Mouse (Mus musculus): Measurements from ENCODE around the gene Txlng.
"Not testable (repeated sequence)": the region's sequence is repeated elsewhere in the genome, so short reads cannot be mapped to it uniquely, and the experiment has no call there.

The Txlng gene

DNA sequence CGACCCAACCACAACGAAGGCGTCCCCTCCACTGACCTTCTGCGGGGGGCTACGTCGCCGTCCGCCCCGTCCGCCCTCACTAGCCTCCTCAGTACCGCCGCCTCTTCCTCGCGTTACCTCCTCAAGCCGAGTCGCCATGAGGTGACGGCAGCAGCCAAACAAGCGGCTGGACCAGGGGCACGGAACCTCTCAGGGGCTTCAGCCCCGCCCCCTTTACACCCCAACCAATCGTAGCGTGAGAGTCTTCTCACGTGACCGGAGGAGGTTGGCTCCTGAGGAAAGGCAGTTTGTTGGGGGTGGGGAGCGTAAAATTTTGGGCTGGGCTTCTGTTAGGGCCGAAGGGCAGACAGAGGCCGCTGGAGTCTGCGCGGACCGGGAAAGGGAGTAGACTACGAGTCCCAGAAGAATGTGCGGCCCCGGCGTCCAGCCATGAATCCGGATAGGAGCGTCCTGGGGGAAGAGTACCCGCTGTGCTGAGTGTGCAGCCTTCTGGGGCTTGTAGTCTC, at the start of gene Txlng:
TSS of gene Txlng (minus strand) at position 252 of the 506 bp plus-strand sequence.
- peak; percentile 98 for DNase-seq

DNA sequence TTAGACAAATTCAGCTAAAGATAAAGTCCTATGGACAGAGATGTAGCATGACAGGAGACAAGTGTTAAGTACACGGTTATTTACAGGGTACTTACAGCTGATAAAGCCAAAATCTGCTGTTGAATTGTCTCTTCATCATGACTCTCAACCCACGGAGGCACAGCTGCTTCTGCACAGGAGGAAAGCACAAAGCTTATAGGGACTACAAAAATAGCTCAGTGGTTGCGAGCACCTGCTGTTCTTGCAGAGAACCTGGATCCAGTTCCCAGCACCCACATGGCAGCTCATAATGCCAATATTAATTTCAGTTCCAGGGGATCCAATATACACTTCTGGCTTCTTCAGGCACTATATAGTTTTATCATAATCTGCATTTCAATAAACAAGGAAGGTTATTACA, 49.0 kb upstream of the Txlng start:
- no peak for DNase-seq

DNA sequence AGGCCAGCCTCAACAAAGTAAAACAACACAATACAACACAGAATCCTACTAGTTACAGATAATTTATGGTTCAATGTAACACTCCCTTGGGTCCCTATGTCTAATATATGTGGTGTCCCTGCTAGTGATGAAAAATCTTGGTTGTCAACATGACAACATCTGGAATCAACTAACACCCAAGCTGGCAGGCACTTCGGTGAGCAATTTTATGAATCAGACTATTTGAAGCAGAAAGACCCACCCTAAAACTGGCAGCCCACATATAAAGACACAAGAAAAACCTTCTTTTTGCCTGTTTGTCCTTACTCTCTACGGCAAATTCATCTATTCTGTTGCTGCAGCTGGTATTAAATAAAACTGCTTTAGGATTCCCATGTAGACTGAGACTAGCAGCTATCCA, 44.5 kb upstream of the Txlng start:
- no peak for DNase-seq

DNA sequence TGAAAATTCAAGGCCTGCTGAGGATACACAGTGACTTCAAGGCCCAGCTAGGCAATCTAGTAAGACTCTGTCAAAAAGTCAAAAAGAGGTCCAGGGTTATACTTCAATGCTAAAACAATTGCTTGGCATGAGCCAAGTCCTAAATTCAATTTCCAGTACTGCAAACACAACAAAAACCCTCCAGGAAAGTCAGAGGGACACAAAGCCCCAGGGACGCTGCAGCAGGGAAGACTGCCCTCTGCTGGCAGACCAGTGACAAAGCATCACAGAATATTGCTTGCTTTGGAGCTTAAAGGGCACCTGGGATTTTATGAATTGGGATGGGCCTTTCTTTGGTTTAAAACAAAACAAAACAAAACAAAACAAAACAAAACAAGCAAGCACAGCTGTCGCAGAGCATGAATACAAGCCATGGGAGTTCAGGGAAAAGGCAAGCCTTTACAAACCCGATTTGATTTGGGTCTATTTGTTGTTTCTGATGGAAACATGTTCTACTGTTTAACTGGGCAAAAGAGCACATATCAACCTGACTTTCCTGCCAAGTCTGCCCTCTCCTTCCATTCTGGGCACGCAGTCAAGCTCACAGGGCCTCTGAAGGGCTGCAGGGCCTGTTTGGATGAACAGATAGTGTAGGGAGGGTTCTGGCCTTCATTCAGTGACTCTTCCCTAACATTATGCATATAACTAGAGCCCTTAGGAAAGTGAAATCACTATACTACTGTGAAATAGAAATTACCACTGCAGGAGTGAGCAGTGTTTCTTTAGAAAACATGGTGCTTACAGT, 42.7 kb upstream of the Txlng start:
- no peak for DNase-seq

DNA sequence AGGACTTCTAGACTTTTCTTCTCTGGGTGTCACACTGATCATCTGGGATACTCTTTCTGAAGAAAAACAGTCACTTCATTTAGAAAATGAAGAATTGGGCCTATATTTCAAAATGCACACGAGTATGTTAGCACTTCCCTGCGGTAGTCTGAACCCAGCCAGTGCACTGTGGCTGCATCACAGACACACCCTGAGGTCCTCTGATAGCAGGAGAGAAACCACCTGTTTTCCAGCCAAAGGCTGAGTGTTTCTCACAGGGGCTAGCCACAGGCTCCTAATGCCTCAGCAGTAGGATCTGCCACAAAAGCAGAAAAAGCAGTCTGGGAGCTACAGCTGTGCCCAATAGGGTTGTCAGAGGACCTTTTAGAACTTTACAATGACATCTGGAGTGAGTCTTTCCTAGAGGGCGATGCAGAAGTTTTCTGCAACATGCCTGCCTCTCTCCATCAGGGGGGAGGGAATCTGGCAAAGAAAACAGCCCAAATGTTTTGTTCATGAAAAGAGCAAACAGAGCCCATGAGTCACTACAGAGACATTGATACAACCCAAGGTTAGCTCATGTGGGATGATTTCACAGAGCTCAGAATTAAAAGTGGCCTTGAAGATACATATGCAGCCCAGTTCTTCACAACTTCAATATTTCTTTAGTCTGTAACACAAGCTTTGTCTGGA, 39.2 kb upstream of the Txlng start:
- DNase-seq, result no peak

DNA sequence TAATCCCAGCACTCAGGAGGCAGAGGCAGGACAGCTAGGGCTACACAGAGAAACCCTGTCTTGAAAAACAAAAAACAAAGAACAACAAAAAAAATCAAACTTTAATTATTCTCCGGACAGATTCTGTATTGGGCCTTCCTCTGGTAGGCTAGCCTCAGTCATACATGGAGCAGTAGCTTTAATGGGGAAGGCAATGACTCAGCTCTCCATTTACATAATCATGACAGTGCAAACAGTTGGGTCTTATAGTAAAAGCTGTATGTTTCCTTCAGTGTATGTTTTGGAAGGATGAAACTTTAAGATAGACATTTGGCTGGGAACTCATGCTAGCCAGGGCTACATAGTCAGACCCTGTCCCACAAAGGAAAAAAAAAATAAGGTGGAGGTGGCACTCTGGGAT, 19.4 kb upstream of the Txlng start:
- no peak for DNase-seq

DNA sequence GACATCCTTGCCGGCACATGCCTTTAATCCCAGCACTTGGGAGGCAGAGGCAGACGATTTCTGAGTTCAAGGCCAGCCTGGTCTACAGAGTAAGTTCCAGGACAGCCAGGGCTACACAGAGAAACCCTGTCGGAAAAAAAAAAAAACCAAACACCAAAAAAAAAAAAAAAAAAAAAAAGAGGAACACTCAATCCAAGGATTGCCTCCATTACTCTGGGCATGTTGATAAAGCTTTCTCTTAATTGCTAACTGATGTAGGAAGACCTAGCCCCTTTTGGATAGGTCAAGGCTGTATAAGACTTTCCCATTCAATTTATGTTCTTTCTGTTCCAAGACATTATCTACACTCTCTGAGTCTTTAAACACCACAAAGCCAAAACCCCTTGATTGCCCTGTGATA, 16.3 kb upstream of the Txlng start:
- no peak for DNase-seq

DNA sequence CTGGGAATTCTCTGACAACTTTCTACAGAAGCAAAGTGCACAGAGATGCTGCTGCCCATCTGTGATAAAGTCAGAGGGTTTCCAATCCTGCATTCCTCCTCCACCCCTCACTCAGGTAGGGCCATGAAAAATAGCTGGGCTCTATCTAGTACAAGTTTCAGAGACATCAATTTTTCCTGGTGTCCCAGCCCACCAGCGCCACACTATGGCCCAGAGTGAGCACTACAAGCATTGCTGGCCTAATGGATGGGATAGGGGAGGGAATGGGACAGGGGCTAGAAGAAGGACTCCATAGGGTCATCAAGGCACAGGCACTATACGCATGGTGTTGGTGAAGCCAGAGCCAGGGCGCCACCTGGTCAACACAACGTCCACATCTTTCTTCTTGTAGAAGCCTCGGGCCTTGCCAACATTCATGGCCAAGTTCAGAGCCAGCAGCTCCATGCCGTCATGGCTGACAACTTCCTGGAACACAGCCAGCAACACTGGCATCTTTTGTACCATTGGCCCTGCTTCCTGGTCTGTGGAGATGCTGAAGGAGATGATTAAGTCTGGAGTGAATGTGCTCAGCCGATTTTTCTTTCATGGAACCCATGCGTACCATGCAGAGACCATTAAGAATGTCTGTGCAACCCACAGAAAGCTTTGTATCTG, 15.3 kb upstream of the Txlng start:
- no peak for DNase-seq

DNA sequence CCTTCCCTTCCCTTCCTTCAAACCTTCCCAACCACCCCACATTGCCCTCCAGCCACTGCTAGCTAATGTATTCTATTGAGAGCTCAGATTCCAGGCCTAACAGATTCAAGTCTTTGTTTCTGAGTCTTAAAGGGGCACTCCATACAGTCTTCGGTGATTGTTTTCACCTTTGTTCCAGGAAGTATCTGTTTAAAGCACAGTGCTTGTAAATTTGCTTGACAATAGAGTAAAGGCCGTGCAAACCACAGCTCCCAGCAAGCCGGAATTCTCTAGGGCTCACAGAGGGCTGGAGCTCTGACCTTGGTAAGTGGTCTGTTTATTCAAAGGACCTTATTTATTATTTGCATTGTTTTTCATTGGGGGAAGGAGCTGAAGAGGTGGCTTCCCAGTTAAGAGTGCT, 2.8 kb upstream of the Txlng start:
- no peak for DNase-seq

DNA sequence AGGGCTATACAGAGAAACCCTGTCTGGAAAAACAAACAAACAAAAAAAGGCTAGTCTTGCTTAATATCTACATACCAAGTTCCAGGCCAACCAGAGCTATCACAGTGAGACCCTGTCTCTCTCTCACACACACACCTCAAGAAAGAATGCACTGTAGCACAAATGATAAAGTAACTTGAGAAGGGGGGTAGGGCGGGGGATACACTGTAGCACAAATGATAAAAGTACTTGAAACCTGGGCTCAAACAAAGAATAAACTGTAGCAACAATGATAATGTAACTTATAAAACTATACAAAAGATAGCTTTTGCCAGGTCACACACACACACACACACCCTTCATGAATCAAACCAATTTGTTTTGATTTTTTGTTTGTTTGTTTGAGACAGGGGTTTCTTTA, 2.3 kb upstream of the Txlng start:
- DNase-seq, result no peak

DNA sequence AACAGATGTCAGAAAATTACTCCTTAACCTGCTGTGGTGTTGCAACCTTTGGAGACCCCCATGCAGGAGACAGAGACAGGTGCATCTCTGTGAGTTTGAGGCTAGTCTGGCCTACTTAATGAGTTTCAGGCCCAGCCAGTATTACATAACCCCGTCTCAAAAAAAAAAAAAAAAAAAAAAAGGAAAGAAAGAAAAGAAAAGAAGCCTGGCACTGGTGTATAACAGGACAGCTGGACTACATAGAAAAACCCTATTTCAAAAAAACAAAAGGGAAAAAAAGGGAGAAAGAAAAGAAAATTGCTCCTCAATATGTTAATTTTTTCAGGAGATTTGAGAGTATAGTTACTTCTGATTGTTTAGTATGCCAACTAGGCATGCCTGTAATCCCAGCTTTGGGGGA, 1.8 kb upstream of the Txlng start:
- DNase-seq, result no peak

DNA sequence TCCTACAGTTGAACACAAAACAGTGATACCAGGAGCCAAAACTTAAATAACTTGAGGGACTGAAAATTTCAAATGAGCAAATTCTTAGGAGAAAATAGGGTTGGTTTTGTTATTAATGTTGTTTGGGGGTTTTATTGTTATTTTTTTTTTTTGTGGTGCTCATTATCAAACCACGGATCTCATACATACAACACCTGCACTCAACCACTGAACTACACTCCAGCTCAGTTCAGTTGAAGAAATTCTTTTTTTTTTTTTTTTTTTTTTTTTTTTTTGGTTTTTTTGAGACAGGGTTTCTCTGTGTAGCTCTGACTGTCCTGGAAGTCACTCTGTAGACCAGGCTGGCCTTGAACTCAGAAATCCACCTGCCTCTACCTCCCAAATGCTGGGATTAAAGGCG, 1.1 kb upstream of the Txlng start:
- not testable (repeated sequence) for DNase-seq

DNA sequence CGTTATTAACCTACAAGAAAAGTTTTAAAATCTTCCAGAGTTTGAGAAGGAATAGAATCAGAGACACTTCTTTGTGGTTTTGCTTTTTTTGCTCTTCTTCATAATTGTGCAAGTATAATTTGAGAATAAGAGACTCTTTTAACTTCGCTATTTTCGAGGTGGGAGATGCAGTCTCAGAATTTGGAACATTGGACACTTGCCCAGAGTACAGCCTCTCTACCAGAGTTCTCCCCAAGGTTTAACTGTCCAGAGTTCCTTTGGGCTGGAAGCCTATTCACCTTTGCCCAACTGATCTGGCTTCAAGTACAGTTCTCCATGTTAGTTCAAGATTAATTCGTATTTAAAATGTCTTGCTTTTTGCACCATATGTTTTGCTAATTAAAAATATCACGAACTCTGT, 487 bp upstream of the Txlng start:
- no peak for DNase-seq

DNA sequence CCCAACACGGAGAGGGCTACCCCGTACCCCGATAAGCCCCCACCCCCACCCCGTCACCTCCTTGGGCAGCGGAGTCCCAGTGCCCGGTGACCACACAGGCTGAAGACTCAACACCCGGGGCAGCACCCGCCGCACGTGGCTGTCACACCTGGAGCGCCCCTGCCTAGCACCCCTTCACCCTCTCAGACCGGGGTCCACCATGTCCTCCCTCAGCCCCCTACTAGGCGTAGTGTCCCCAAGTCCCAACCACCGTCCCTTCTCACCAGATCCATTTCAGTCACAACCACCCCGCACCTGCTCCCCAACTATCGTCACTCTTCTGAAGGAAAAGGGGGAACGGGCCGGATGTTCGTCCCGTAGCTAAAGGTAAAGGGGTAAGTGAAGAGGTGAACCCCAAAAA, 471 bp downstream of the Txlng start:
- no peak for DNase-seq

DNA sequence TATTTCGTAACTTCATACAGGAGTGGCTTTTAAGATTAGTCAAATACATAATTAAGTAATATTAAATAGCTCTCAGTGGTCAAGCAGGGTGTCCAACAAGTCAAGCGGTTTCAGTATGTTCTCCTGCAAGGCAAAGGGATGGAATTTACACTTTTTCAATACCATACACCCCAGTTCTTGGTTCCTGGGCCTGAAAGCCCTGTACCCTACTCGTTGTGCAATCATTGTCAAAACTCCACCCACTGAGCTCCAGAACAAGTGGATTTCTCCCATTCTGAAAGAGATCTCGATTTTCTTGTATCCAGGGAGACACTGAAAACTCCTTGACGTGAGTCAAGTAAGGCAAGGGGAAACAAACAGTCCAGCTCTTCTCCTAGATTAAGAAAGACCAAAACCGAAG, 1.2 kb downstream of the Txlng start:
- DNase-seq, result no peak

DNA sequence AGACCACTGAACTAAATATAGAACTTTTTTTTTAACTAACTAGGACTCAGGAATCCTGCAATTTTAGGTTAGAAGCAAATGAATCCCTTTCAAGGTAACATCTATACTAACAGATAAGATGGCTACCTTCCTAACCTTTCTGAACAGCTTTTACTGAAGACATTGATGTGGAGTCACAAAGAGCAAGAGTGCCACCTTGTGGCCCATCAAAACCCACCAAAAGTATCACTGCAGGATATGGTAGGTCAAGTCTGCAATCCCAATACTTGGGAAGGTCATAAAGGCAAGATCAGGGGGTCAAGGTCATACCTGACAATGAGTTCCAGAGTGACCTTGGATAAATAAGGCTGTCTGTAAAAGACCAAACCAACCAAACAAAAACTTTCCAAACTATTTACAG, 28.9 kb downstream of the Txlng start:
- DNase-seq, result peak; percentile 6

DNA sequence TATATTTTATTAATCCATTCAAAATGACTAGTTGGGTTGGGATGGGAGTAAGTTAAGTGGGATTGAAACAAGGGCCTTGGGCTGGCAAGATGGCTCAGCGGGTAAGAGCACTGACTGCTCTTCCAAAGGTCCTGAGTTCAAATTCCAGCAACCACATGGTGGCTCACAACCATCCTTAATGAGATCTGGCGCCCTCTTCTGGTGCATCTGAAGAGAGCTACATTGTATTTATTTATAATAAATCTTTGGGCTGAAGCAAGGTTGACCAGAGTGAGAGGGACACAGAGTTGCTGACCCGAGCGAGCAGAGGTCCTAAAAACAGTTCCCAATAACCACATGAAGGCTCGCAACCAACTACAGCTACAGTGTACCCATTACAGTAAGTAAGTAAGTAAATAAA, 37.9 kb downstream of the Txlng start:
- not testable (repeated sequence) for DNase-seq

DNA sequence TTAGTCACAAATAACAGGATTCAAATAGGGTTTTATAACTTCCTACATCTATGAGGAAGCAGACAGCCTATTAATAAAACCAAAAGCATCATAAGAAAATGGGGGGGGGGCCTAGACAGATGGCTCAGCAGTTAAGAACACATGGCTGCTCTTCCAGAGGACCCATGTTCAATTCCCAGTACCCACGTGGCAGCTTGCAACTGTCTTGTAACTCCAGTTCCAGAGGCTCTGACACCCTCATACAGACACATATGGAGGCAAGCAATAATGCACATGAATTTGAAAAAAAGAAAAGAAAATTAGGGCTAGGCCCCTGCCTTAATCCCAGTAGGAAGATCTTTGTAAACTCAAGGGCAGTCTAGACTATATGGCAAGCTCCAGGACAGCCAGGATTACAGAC, 40.9 kb downstream of the Txlng start:
- no peak for DNase-seq

DNA sequence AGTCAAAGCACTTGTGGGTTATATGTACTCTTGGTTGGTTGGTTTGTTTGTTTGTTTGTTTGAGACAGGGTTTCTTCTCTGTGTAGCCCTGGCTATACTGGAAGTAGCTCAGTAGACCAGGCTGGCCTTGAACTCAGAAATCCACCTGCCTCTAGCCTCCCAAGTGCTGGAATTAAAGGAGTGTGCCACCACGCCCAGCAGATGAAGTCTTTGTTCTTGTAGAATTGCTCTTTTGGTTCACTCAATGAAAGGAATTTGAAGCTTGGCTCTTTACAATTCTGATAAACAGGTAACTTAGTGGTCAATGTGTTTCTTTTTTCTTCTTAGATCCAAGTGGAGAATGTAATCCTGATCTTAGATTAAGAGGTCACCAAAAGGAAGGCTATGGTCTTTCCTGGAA, 58.5 kb downstream of the Txlng start:
- no peak for DNase-seq

DNA sequence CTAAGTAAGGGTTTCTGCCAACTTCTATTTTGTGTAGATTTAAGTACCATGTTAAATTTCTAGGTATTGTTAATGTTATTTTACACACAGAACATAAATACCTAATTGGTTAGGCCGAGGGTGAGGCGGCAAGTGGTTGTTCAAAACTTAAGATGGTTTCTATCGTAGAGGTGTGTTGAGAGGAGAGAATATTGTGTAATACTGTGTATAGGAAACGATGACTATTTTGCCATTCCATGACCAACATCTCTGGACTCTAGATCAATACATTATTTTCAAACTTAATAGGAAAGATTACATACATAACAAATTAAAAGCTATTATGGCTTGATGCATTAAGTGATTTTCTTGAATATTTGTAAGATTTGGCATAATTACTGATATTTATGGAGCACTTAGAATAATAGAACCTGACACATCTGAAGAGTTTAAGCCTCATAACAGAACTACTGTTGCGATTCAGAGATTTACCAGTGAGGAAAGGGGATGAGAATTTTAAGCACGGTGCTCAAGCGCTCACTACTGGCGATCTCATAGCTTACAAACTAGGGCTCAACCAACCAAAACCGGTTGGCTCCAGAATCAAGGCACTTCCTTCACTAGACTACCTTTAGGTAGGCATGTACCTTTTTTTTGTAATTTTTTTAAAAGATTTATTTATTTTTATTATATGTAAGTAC, 67.4 kb downstream of the Txlng start:
- DNase-seq, result no peak

DNA sequence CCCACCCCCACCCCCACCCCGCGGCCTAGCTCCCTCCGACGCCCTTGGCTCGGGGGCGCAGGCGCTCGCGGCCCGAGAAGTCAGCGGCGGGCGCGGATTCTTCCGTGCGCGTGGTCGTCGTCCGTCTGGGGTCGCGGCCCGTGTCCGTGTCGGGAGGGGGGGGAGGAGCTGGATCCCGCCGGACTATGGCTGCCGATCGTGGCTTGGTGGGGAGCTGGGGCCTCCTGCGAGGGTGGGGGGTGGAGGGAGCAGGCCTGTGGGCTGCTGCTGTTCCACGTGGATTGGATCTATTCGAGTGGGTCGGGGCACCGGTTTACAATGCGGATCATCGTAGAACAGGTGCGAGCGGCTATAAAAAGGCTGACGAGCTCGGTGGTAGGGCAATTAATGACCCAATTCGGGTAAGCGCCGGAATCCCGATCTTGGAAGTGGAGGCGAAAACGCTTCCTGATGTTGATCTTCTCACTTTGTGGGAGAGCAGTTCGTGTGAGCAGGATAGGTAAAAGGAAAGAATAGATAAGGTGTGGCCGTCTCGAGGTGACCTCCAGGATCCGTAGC, 68.2 kb downstream of the Txlng start:
- DNase-seq, result peak; percentile 9

DNA sequence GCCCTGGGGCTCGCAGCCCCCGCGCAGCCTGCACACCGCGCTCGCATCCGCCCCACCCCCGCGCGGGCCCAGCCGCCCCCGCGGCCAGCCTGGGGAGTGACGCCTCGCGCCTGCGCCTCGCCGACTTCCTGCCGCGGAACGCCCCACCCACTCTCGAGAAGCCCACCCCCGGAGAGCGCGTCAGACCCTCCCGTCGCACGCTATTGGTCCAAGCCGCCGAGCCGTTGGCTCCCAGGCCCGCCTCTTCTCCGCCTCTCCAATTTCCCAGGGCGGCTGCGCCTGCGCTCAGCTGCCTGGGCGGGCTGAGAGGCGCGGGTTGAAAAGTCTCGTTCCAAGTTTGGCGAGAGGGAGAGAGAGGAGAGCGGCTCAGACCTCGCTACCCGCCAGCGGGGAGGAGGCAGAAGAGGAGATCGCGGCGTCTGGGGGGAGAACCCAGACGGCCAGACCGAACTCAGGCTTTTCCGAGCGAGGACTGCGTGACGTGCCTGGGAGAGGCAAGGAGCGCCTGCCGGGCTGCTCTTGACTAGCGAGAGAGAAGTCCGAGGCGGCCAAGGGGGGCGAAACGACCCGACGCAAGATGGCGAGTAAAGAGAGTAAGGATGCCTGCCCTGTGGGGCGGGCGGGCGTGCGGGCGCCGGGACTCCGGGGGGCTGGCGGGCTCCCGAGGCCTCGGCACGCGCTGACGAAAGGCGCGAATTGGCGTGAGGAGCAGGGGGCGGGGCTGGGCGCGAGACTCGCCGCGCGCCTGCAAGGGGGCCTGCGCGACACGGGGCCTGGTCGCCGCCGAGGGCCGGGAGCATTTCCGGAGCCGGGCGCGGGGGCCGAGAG, 68.9 kb downstream of the Txlng start, which contains the start of gene Rbbp7:
TSS of gene Rbbp7 (plus strand) at position 288 of the 828 bp plus-strand sequence.
- peak; percentile 93 for DNase-seq

Measured in layer of hippocampus, adult 9-11 months (tissue).